Mouse (Mus musculus): Measurements from ENCODE around the gene Sema6b. TPM values are rescaled to one million over a fixed set of nuclear protein-coding genes. Genes with fewer than 3 reads are reported as not detected.

The Sema6b gene
- polyA plus RNA-seq, 1 experiment: 0.81 TPM

DNA sequence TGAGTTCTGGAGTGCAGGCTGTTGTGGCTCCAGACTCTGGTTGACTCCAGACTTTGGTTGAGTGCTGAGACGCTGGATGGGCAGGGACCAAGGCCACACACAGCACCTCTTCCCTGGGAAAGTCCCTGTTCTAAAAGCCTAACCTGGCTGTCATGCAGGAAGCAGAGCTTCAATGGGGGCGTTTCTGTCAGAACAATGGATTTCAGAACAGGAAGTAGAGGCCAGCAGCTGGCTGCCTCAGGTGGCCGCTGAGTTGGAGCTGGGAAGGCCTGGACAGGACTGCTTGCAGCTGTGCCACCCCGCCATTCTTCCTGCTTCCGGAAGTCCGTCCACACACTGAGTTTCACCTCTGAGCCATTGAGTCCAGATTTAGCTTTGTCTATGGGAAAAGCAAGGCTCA, 29.7 kb upstream of the Sema6b start:
- no peaks in the 10 kb centered on the region for H3K36me3 ChIP-seq (ENCODE audit: control insufficient read depth, insufficient read depth)
- H3K79me3 ChIP-seq (ENCODE audit: low read depth): no peaks in the 10 kb centered on the region
- H3K79me2 ChIP-seq (ENCODE audit: control insufficient read depth, insufficient read depth): no peaks in the 10 kb centered on the region
- H3K27me3 ChIP-seq (ENCODE audit: control insufficient read depth, insufficient read depth, insufficient read length): no peaks in the 10 kb centered on the region
- H3K4me3 ChIP-seq (ENCODE audit: insufficient read depth, poor library complexity, severe bottlenecking): no peak overlapping the region
- TF ChIP-seq MYOG (IDR thresholded peaks at IDR 0.05; ENCODE audit: control insufficient read depth, extremely low read depth, insufficient read length) (no peak), CTCF (IDR thresholded peaks at IDR 0.05; ENCODE audit: control insufficient read depth, insufficient read depth, insufficient read length) (no peak), MAX (IDR thresholded peaks at IDR 0.05) (no peak), MYOD1 (IDR thresholded peaks at IDR 0.05; ENCODE audit: control insufficient read depth, insufficient read length, low read depth) (no peak), FOSL1 (IDR thresholded peaks at IDR 0.05; ENCODE audit: insufficient read depth, low read length, poor library complexity, severe bottlenecking) (no peak)
- no peak overlapping the region for H3ac ChIP-seq (ENCODE audit: control insufficient read depth, insufficient read length, low read depth)

DNA sequence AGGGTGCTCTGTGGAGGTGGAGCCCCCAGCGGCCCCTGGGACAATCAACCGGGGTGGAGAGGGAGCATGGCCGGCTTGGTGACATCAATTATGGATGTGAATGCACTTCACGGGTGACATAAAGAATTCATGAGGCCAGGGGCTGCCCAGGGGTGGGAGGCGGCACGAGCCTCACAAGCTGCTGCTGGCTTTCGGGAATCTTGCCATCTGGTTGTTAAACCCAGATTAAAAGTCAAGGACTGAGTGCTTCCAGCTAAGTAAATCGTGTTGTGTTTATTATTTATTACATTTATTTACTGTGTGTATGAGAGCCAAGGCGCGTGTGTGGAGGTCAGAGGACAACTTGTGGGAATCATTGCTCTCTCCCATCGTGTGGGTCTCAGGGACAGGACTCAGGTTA, 25.5 kb upstream of the Sema6b start:
- no peaks in the 10 kb centered on the region for H3K79me3 ChIP-seq (ENCODE audit: low read depth)
- no peaks in the 10 kb centered on the region for H3K27me3 ChIP-seq (ENCODE audit: control insufficient read depth, insufficient read depth, insufficient read length)
- H3K79me2 ChIP-seq (ENCODE audit: control insufficient read depth, insufficient read depth): no peaks in the 10 kb centered on the region
- H3K4me3 ChIP-seq (ENCODE audit: insufficient read depth, poor library complexity, severe bottlenecking): no peak overlapping the region
- H3K36me3 ChIP-seq (ENCODE audit: control insufficient read depth, insufficient read depth): no peaks in the 10 kb centered on the region
- no peak for TF ChIP-seq CEBPB (IDR thresholded peaks at IDR 0.05; ENCODE audit: low read depth)
- TF ChIP-seq CTCF (IDR thresholded peaks at IDR 0.05; ENCODE audit: control insufficient read depth, insufficient read depth, insufficient read length): no peak
- TF ChIP-seq MYOD1 (IDR thresholded peaks at IDR 0.05; ENCODE audit: control insufficient read depth, insufficient read length, low read depth): no peak
- TF ChIP-seq MAX (IDR thresholded peaks at IDR 0.05): no peak
- no peak for TF ChIP-seq USF1 (IDR thresholded peaks at IDR 0.05; ENCODE audit: low read depth)
- no peak for TF ChIP-seq MYOG (IDR thresholded peaks at IDR 0.05; ENCODE audit: control insufficient read depth, extremely low read depth, insufficient read length)
- TF ChIP-seq FOSL1 (IDR thresholded peaks at IDR 0.05; ENCODE audit: insufficient read depth, low read length, poor library complexity, severe bottlenecking): no peak
- H3ac ChIP-seq (ENCODE audit: control insufficient read depth, insufficient read length, low read depth): no peak overlapping the region

DNA sequence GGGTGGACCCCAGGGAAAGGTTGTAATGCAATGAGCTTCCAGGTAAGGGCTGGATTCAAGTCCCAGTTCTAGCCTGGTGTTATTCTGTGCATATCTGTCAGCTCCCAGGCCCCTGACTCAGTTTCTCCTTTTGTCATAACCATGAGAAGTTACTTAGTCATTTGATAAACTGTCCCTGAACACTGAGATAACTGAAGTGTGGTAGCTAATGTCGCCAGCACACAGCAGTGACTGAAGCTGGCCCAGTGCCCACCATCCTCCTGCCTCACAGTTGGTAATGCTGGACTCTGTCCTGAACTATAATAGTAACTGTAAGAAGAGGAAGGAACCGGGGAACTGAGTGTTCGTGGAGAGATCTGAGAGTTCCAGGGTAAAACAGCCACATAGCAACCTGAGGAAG, 24.4 kb upstream of the Sema6b start:
- H3K79me2 ChIP-seq (ENCODE audit: control insufficient read depth, insufficient read depth): no peaks in the 10 kb centered on the region
- no peaks in the 10 kb centered on the region for H3K36me3 ChIP-seq (ENCODE audit: control insufficient read depth, insufficient read depth)
- H3ac ChIP-seq (ENCODE audit: control insufficient read depth, insufficient read length, low read depth): no peak overlapping the region
- H3K4me3 ChIP-seq (ENCODE audit: insufficient read depth, poor library complexity, severe bottlenecking): no peak overlapping the region
- TF ChIP-seq FOSL1 (IDR thresholded peaks at IDR 0.05; ENCODE audit: insufficient read depth, low read length, poor library complexity, severe bottlenecking) (no peak), CEBPB (IDR thresholded peaks at IDR 0.05; ENCODE audit: low read depth) (no peak), CTCF (IDR thresholded peaks at IDR 0.05; ENCODE audit: control insufficient read depth, insufficient read depth, insufficient read length) (no peak), MYOD1 (IDR thresholded peaks at IDR 0.05; ENCODE audit: control insufficient read depth, insufficient read length, low read depth) (no peak), MAX (IDR thresholded peaks at IDR 0.05) (no peak), MYOG (IDR thresholded peaks at IDR 0.05; ENCODE audit: control insufficient read depth, extremely low read depth, insufficient read length) (no peak), USF1 (IDR thresholded peaks at IDR 0.05; ENCODE audit: low read depth) (no peak)
- H3K79me3 ChIP-seq (ENCODE audit: low read depth): no peaks in the 10 kb centered on the region
- H3K27me3 ChIP-seq (ENCODE audit: control insufficient read depth, insufficient read depth, insufficient read length): no peaks in the 10 kb centered on the region

DNA sequence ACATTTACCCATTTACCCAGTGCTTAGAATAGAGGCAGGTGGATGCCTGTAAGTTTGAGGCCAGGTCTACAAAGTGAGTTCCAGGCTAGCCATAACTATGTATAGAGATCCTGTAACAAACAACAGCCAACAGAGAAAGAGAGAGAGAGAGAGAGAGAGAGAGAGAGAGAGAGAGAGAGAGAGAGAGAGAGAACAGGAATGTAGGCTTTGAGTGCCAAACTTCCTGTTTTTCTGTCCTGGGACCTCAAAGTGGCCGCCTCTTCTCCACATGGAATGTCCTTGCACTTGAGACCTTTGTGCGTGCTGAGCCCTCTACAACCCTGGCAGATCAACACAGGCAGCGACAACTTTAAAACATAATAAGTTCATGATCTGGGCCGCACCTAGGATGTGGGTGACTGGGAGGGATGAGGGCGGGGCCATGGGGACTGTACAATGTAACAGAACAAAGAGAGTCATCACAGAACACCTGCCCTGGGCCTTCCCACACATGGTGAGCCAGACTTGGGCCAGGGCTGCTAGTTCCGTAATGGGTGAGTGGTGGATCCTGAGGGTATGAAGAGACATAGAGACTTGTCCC, 23.5 kb upstream of the Sema6b start:
- H3ac ChIP-seq (ENCODE audit: control insufficient read depth, insufficient read length, low read depth): no peak overlapping the region
- no peaks in the 10 kb centered on the region for H3K27me3 ChIP-seq (ENCODE audit: control insufficient read depth, insufficient read depth, insufficient read length)
- no peak overlapping the region for H3K4me3 ChIP-seq (ENCODE audit: insufficient read depth, poor library complexity, severe bottlenecking)
- TF ChIP-seq USF1 (IDR thresholded peaks at IDR 0.05; ENCODE audit: low read depth): no peak
- TF ChIP-seq MYOD1 (IDR thresholded peaks at IDR 0.05; ENCODE audit: control insufficient read depth, insufficient read length, low read depth): no peak
- no peak for TF ChIP-seq FOSL1 (IDR thresholded peaks at IDR 0.05; ENCODE audit: insufficient read depth, low read length, poor library complexity, severe bottlenecking)
- no peak for TF ChIP-seq CEBPB (IDR thresholded peaks at IDR 0.05; ENCODE audit: low read depth)
- no peak for TF ChIP-seq MAX (IDR thresholded peaks at IDR 0.05)
- no peak for TF ChIP-seq MYOG (IDR thresholded peaks at IDR 0.05; ENCODE audit: control insufficient read depth, extremely low read depth, insufficient read length)
- H3K36me3 ChIP-seq (ENCODE audit: control insufficient read depth, insufficient read depth): no peaks in the 10 kb centered on the region
- no peaks in the 10 kb centered on the region for H3K79me2 ChIP-seq (ENCODE audit: control insufficient read depth, insufficient read depth)
- H3K79me3 ChIP-seq (ENCODE audit: low read depth): no peaks in the 10 kb centered on the region

DNA sequence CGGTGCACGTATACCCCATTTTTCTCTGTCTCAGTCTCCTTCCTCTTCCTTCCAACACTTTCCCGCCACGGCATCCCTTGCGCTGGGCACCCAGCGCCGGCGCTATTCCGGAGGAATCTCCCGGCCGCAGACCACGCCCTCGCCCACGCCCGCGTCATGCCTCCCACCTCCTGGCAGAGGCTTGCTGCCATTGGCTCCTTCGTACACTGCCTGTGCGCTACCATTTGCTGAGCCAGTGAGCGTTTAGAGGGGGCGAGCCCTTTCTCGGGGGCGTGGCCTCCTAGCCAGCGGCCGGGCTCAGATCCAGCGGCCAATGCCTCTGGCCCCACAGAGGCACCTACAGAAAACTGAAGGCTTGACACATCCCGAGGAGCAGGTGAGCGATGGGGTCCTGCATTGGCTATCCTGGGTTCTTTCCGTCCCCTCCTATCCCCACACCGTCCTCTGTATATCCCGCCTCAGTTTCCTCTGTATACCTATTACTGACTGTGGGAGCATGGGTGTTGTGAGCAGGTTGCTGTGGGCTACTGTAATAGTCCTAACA, 22.2 kb upstream of the Sema6b start, which contains the start of gene Tnfaip8l1:
Gene Tnfaip8l1, plus strand, starts transcription at position 247 of the 544 bp plus-strand sequence.
- Histone ChIP-seq H3K27me3 (ENCODE audit: control insufficient read depth, insufficient read depth, insufficient read length) (peaks cover 11% of the 10 kb centered on the region), H3K79me2 (ENCODE audit: control insufficient read depth, insufficient read depth) (no peaks in the 10 kb centered on the region), H3K36me3 (ENCODE audit: control insufficient read depth, insufficient read depth) (no peaks in the 10 kb centered on the region), H3ac (ENCODE audit: control insufficient read depth, insufficient read length, low read depth) (peak within 1 kb of the TSS; percentile 57), H3K4me3 (ENCODE audit: insufficient read depth, poor library complexity, severe bottlenecking) (peak within 1 kb of the TSS; percentile 18), H3K79me3 (ENCODE audit: low read depth) (no peaks in the 10 kb centered on the region)
- no peak for TF ChIP-seq MAX (IDR thresholded peaks at IDR 0.05)
- no peak for TF ChIP-seq MYOG (IDR thresholded peaks at IDR 0.05; ENCODE audit: control insufficient read depth, extremely low read depth, insufficient read length)
- TF ChIP-seq CTCF (IDR thresholded peaks at IDR 0.05; ENCODE audit: control insufficient read depth, insufficient read depth, insufficient read length): no peak
- no peak for TF ChIP-seq CEBPB (IDR thresholded peaks at IDR 0.05; ENCODE audit: low read depth)
- TF ChIP-seq MYOD1 (IDR thresholded peaks at IDR 0.05; ENCODE audit: control insufficient read depth, insufficient read length, low read depth): no peak
- TF ChIP-seq USF1 (IDR thresholded peaks at IDR 0.05; ENCODE audit: low read depth): no peak
- no peak for TF ChIP-seq FOSL1 (IDR thresholded peaks at IDR 0.05; ENCODE audit: insufficient read depth, low read length, poor library complexity, severe bottlenecking)

Data from C2C12 (cell line).